Comparison of ENCODE assay signal across 17 mouse cellular contexts in the genomic region with DNA sequence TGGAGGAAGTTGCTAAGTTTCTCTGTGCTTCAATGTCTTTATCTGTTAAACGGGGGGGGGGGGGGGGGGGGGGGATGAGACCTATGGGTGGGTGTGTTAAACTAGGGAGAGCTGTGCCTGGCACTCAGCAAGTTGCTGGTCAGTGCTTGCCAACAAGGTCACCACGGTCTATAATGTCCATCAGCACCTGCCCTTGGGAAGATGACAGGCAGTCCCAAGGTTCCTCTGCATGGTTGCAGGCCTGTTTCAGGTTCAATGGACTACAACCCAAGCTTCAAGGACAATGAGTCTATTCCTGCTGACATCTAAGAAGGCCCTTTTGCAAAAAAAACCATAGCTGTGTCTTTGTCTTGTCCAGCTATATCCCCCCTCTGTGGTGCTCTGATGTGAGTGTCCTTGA.
"Had no signal": no experiment of that assay in that cellular context is flagged by ENCODE, and none has a peak within 500 bp of the region (broad histone marks: within the 10 kb centered on the region; RNA-seq: fewer than 3 reads in every experiment).

No protein-coding gene starts in this region.

- DNase-seq: gastrocnemius, postnatal 14 days; gastrocnemius, postnatal 36 days; heart, adult 11 months; heart, adult 2 months; heart, postnatal 14 days; heart, postnatal 36 days; kidney, adult 11 months; kidney, adult 2 months; kidney, adult 9 months; kidney, postnatal 14 days; kidney, postnatal 36 days; layer of hippocampus, adult 9-11 months; layer of hippocampus, postnatal 36 days; left cerebral cortex, postnatal 4 days had no signal

- ATAC-seq: hindbrain, postnatal 0 days; intestine, embryonic 16.5 days; liver, embryonic 12.5 days had no signal
